Mouse (Mus musculus) C2C12 (cell line): ENCODE measurements around the gene Spem2.

Experiments
- CEBPB ChIP-seq: IDR thresholded peaks from one replicate; pipeline ENCODE4 v1.6.1; 2011; ENCODE audit warnings: low read depth, mild to moderate bottlenecking, control low read depth, moderate library complexity
- CTCF ChIP-seq: IDR thresholded peaks from one replicate; pipeline ENCODE4 v1.5.1; 2011; ENCODE audit not compliant: control insufficient read depth, insufficient read depth, insufficient read length
- FOSL1 ChIP-seq: IDR thresholded peaks from one replicate; pipeline ENCODE4 v1.8.0; 2011; ENCODE audit warnings: mild to moderate bottlenecking, low read length; ENCODE audit not compliant: poor library complexity, insufficient read depth, severe bottlenecking
- MAX ChIP-seq: IDR thresholded peaks from one replicate; pipeline ENCODE4 v1.6.1; 2011; ENCODE audit warnings: mild to moderate bottlenecking, control low read depth
- MYOD1 ChIP-seq: IDR thresholded peaks from one replicate; pipeline ENCODE4 v1.6.1; 2011; ENCODE audit warnings: low read depth; ENCODE audit not compliant: control insufficient read depth, insufficient read length
- MYOG ChIP-seq: IDR thresholded peaks from one replicate; pipeline ENCODE4 v1.6.1; 2011; ENCODE audit not compliant: control insufficient read depth, insufficient read length; ENCODE audit errors: extremely low read depth
- USF1 ChIP-seq: IDR thresholded peaks from one replicate; pipeline ENCODE4 v1.6.1; 2011; ENCODE audit warnings: low read depth, mild to moderate bottlenecking, control low read depth, moderate library complexity

GRCm38 (mm10) chr11:69803786-69804651 lies 14.2 kb downstream of the Spem2 start:
- TF ChIP-seq CTCF (peak; percentile 97), MAX (peak; percentile 83), MYOD1 (no peak), CEBPB (no peak), MYOG (no peak), USF1 (no peak), FOSL1 (no peak)
